Comparison of ENCODE assay signal across 9 mouse cellular contexts in genomic region chr7:65803422-65804303, GRCm38 (mm10). TPM values are rescaled to one million over a fixed set of nuclear protein-coding genes. Genes with fewer than 3 reads are reported as not detected.
DNase-seq lines count a peak whose midpoint lies in the region; ATAC-seq and TF ChIP-seq lines count a peak whose summit lies in the region.
"Had no signal": no experiment of that assay in that cellular context is flagged by ENCODE, and none has a peak within 500 bp of the region (broad histone marks: within the 10 kb centered on the region; RNA-seq: fewer than 3 reads in every experiment).

No protein-coding gene starts in this region.

- no peak overlapping the region for H3K4me3 ChIP-seq in embryonic facial prominence, embryonic 11.5 days (ENCODE audit: low read depth, low read length)
- no peak overlapping the region for H3K4me3 ChIP-seq in kidney, postnatal 0 days (replicated peaks; ENCODE audit: low read depth, low read length)
- H3K4me3 ChIP-seq in lung, embryonic 16.5 days (ENCODE audit: low read length), result no peak overlapping the region
- no peak overlapping the region for H3K4me3 ChIP-seq in left cerebral cortex, adult 2 months
- H3K4me3 ChIP-seq: midbrain, embryonic 12.5 days had no signal

- no peaks in the 10 kb centered on the region for H3K36me3 ChIP-seq in embryonic facial prominence, embryonic 11.5 days (replicated peaks; ENCODE audit: control insufficient read depth, insufficient read depth, low read depth, low read length)
- H3K36me3 ChIP-seq in kidney, postnatal 0 days (ENCODE audit: insufficient read depth, low read length), result no peaks in the 10 kb centered on the region
- H3K36me3 ChIP-seq in lung, embryonic 16.5 days (ENCODE audit: control insufficient read depth, insufficient read depth, low read length), result no peaks in the 10 kb centered on the region
- H3K36me3 ChIP-seq: midbrain, embryonic 12.5 days had no signal

- TF ChIP-seq CTCF in kidney, postnatal 0 days (IDR thresholded peaks at IDR 0.05; ENCODE audit: low read depth), result no peak
- no peak for TF ChIP-seq CTCF in left cerebral cortex, adult 2 months (IDR thresholded peaks at IDR 0.05)

- no peaks in the 10 kb centered on the region for H3K9me3 ChIP-seq in embryonic facial prominence, embryonic 11.5 days (replicated peaks; ENCODE audit: control insufficient read depth, low read length)
- no peaks in the 10 kb centered on the region for H3K9me3 ChIP-seq in kidney, postnatal 0 days (replicated peaks; ENCODE audit: low read length)
- no peaks in the 10 kb centered on the region for H3K9me3 ChIP-seq in lung, embryonic 16.5 days (ENCODE audit: control insufficient read depth, low read length)
- H3K9me3 ChIP-seq: midbrain, embryonic 12.5 days had no signal

- peak; percentile 34; the same call in 1 of the 2 replicates for ATAC-seq in embryonic facial prominence, embryonic 11.5 days (replicated peaks; ENCODE audit: insufficient number of reproducible peaks, low FRiP score, low TSS enrichment, low read depth)
- ATAC-seq in kidney, postnatal 0 days (replicated peaks; ENCODE audit: low FRiP score, low read depth), result 0 out of 2 replicates have a peak, but pooled peaks have one; percentile 33
- peak; percentile 73 for ATAC-seq in lung, embryonic 16.5 days (ENCODE audit: low read depth)
- ATAC-seq in frontal cortex, adult (ENCODE audit: low TSS enrichment), result no peak

- H3K4me2 ChIP-seq in embryonic facial prominence, embryonic 11.5 days (ENCODE audit: low read depth, low read length), result no peak overlapping the region
- no peak overlapping the region for H3K4me2 ChIP-seq in kidney, postnatal 0 days (ENCODE audit: low read length)
- H3K4me2 ChIP-seq in lung, embryonic 16.5 days (ENCODE audit: low read depth, low read length), result no peak overlapping the region
- H3K4me2 ChIP-seq: midbrain, embryonic 12.5 days had no signal

- H3K4me1 ChIP-seq in embryonic facial prominence, embryonic 11.5 days (ENCODE audit: control insufficient read depth, insufficient read depth, low read length), result no peaks in the 10 kb centered on the region
- peaks cover 4% of the 10 kb centered on the region; the same call in 1 of the 2 replicates for H3K4me1 ChIP-seq in kidney, postnatal 0 days (replicated peaks; ENCODE audit: insufficient read depth, low read length)
- H3K4me1 ChIP-seq in lung, embryonic 16.5 days (replicated peaks; ENCODE audit: control insufficient read depth, insufficient read depth, low read length), result peaks cover 9% of the 10 kb centered on the region
- H3K4me1 ChIP-seq: midbrain, embryonic 12.5 days had no signal

- H3K27ac ChIP-seq in embryonic facial prominence, embryonic 11.5 days (replicated peaks; ENCODE audit: low read depth, low read length), result no peak overlapping the region
- H3K27ac ChIP-seq in kidney, postnatal 0 days, result 0 out of 2 replicates have a peak overlapping the region, but pooled peaks have one; percentile 25
- no peak overlapping the region for H3K27ac ChIP-seq in lung, embryonic 16.5 days (ENCODE audit: low read length)
- H3K27ac ChIP-seq in left cerebral cortex, adult 2 months, result no peak overlapping the region
- H3K27ac ChIP-seq: midbrain, embryonic 12.5 days had no signal

- intact Hi-C loops in left cerebral cortex, adult 2 months (cut with DNase I), result no loop called here
- intact Hi-C loops in left cerebral cortex, postnatal 25 days (cut with DNase I), result no loop called here

- WGBS in embryonic facial prominence, embryonic 11.5 days, result 56% methylated on average over 11 of the region's 11 CpGs
- 45% methylated on average over 11 of the region's 11 CpGs for WGBS in kidney, postnatal 0 days
- 20% methylated on average over 11 of the region's 11 CpGs for WGBS in lung, embryonic 16.5 days

- no peak for DNase-seq in embryonic facial prominence, embryonic 11.5 days (ENCODE audit: low spot score)
- DNase-seq in gastrocnemius, postnatal 4 days (ENCODE audit: low spot score in 2 of 2), result peak; percentile 38 to 67
- peak; percentile 43 for DNase-seq in kidney, postnatal 0 days (ENCODE audit: low spot score)
- no peak for DNase-seq in testis, postnatal 10 days (ENCODE audit: low spot score)
- DNase-seq in left cerebral cortex, adult 2 months (ENCODE audit: extremely low spot score in 1 of 2, low spot score in 2 of 2), result no peak
- no peak for DNase-seq in left cerebral cortex, postnatal 25 days (ENCODE audit: low spot score in 2 of 2)

- no peak overlapping the region for H3K9ac ChIP-seq in embryonic facial prominence, embryonic 11.5 days (replicated peaks; ENCODE audit: low read length)
- no peak overlapping the region for H3K9ac ChIP-seq in kidney, postnatal 0 days (ENCODE audit: low read depth, low read length)
- H3K9ac ChIP-seq in lung, embryonic 16.5 days (ENCODE audit: low read length), result no peak overlapping the region
- H3K9ac ChIP-seq: midbrain, embryonic 12.5 days had no signal

- no peaks in the 10 kb centered on the region for H3K27me3 ChIP-seq in embryonic facial prominence, embryonic 11.5 days (ENCODE audit: control insufficient read depth, insufficient read depth, low read length)
- H3K27me3 ChIP-seq in kidney, postnatal 0 days (ENCODE audit: insufficient read depth, low read length), result no peaks in the 10 kb centered on the region
- H3K27me3 ChIP-seq in lung, embryonic 16.5 days (ENCODE audit: control insufficient read depth, insufficient read depth, low read depth, low read length), result no peaks in the 10 kb centered on the region
- H3K27me3 ChIP-seq: midbrain, embryonic 12.5 days had no signal

RNA-seq across cellular contexts. Expression of gene Pcsk6, which starts 57.9 kb away (rescaled TPM):
- polyA plus RNA-seq in embryonic facial prominence, embryonic 11.5 days (2014; fragmentation: Nextera tagmentation; extraction: Ambion mirVana), result 1.6 and 2.1 TPM in 2 replicates
- total RNA-seq in gastrocnemius, postnatal 4 days (2021), result 10 to 100 TPM; 45.4 to 64.7 TPM
- 3.2 and 4.2 TPM in 2 replicates for polyA plus RNA-seq in kidney, postnatal 0 days (2015; fragmentation: Nextera tagmentation; extraction: Ambion mirVana)
- 7.4 and 8.5 TPM in 2 replicates for polyA plus RNA-seq in lung, embryonic 16.5 days (2015; fragmentation: Nextera tagmentation; extraction: Ambion mirVana)
- total RNA-seq in left cerebral cortex, adult 2 months (2021), result 1 to 10 TPM; 8.5 to 9.5 TPM
- total RNA-seq in left cerebral cortex, postnatal 25 days (2021), result 1 to 10 TPM; 8.5 to 8.7 TPM

Comparison
In these comparisons a context has a peak if more than half of its experiments do, and no peak if none do; other contexts are left out.
1. DNase-seq: peak in gastrocnemius, postnatal 4 days (2 of 2) and kidney, postnatal 0 days (single experiment); none in embryonic facial prominence, embryonic 11.5 days (single experiment), testis, postnatal 10 days (single experiment), left cerebral cortex, adult 2 months (0 of 2) and left cerebral cortex, postnatal 25 days (0 of 2).
2. RNA of gene Pcsk6, which starts 57.9 kb away (total RNA-seq): 45.4 to 64.7 TPM in gastrocnemius, postnatal 4 days; 8.5 to 9.5 TPM in left cerebral cortex, adult 2 months and 8.5 to 8.7 TPM in left cerebral cortex, postnatal 25 days; every median in the first group is over 4 times any median in the second.